ENCODE assay signal across 8 mouse cellular contexts in genomic region chr3:142490465-142490864, GRCm38 (mm10). TPM values are rescaled to one million over a fixed set of nuclear protein-coding genes. Genes with fewer than 3 reads are reported as not detected.
DNase-seq lines count a peak whose midpoint lies in the region; ATAC-seq and TF ChIP-seq lines count a peak whose summit lies in the region.

No protein-coding gene starts in this region.

- H3K4me2 ChIP-seq in limb, embryonic 11.5 days (ENCODE audit: low read depth, severe bottlenecking), result no peak overlapping the region
- no peak overlapping the region for H3K4me2 ChIP-seq in stomach, postnatal 0 days (replicated peaks; ENCODE audit: low read depth)

- no peak for ATAC-seq in limb, embryonic 11.5 days (ENCODE audit: insufficient number of reproducible peaks, low FRiP score, low TSS enrichment, low read depth)
- no peak for ATAC-seq in stomach, postnatal 0 days (ENCODE audit: low FRiP score, low TSS enrichment)

- H3K27ac ChIP-seq in limb, embryonic 11.5 days (replicated peaks; ENCODE audit: low read depth, low read length), result no peak overlapping the region
- H3K27ac ChIP-seq in stomach, postnatal 0 days (replicated peaks), result no peak overlapping the region

- H3K4me3 ChIP-seq in limb, embryonic 11.5 days (ENCODE audit: low read depth, low read length), result no peak overlapping the region
- no peak overlapping the region for H3K4me3 ChIP-seq in stomach, postnatal 0 days (ENCODE audit: low read depth, low read length)

- H3K36me3 ChIP-seq in limb, embryonic 11.5 days (ENCODE audit: control insufficient read depth, insufficient read depth, low read length), result no peaks in the 10 kb centered on the region
- no peaks in the 10 kb centered on the region for H3K36me3 ChIP-seq in stomach, postnatal 0 days (ENCODE audit: control insufficient read depth, insufficient read depth, low read length)

- no peaks in the 10 kb centered on the region for H3K27me3 ChIP-seq in limb, embryonic 11.5 days (ENCODE audit: control insufficient read depth, insufficient read depth, low read length)
- no peaks in the 10 kb centered on the region for H3K27me3 ChIP-seq in stomach, postnatal 0 days (ENCODE audit: control insufficient read depth, insufficient read depth, low read length)

- peak; percentile 98 for TF ChIP-seq CTCF in stomach, postnatal 0 days (IDR thresholded peaks at IDR 0.05; ENCODE audit: low read depth)

- H3K4me1 ChIP-seq in limb, embryonic 11.5 days (ENCODE audit: control insufficient read depth, insufficient read depth, low read length), result no peaks in the 10 kb centered on the region
- H3K4me1 ChIP-seq in stomach, postnatal 0 days (replicated peaks; ENCODE audit: control insufficient read depth, insufficient read depth), result no peaks in the 10 kb centered on the region

- DNase-seq in 3T3-L1 (ENCODE audit: low read depth, low spot score) (peak; percentile 90), NIH3T3 (ENCODE audit: low read depth) (peak; percentile 88)
- DNase-seq in cerebellum, postnatal 10 days, result peak; percentile 91 to 94
- DNase-seq in frontal cortex, postnatal 25 days (ENCODE audit: low spot score in 2 of 2), result peak; percentile 21 to 48
- DNase-seq in kidney, adult 8-10 months, result peak; percentile 49 to 78
- peak; percentile 71 for DNase-seq in limb, embryonic 11.5 days (ENCODE audit: low spot score)
- peak; percentile 84 for DNase-seq in naive thymus-derived CD4-positive, alpha-beta T cell, adult 2 months (ENCODE audit: low read depth)
- DNase-seq in stomach, postnatal 0 days (ENCODE audit: low spot score), result peak; percentile 73

- TF ChIP-seq EP300 in stomach, postnatal 0 days (optimal IDR thresholded peaks at IDR 0.05), result no peak

- H3K9me3 ChIP-seq in limb, embryonic 11.5 days (ENCODE audit: control insufficient read depth, low read length), result no peaks in the 10 kb centered on the region
- no peaks in the 10 kb centered on the region for H3K9me3 ChIP-seq in stomach, postnatal 0 days (ENCODE audit: control insufficient read depth, low read length)

- 58% methylated on average over 1 of the region's 1 CpGs for WGBS in limb, embryonic 11.5 days
- WGBS in stomach, postnatal 0 days, result 74% methylated on average over 1 of the region's 1 CpGs

- H3K9ac ChIP-seq in limb, embryonic 11.5 days (ENCODE audit: low read length), result no peak overlapping the region
- no peak overlapping the region for H3K9ac ChIP-seq in stomach, postnatal 0 days (ENCODE audit: low read length)

RNA-seq across cellular contexts. Expression of gene Gbp5, which starts 3.3 kb away (rescaled TPM):
- not detected in 2 replicates for polyA plus RNA-seq in limb, embryonic 11.5 days (2014; fragmentation: Nextera tagmentation; extraction: Ambion mirVana)
- 0.17 and 0.18 TPM in 2 replicates for polyA plus RNA-seq in stomach, postnatal 0 days (2015; fragmentation: Nextera tagmentation; extraction: Ambion mirVana)

RNA-seq across cellular contexts. Expression of gene Gbp7, which starts 39.7 kb away (rescaled TPM):
- 1.9 TPM in 2 replicates for polyA plus RNA-seq in limb, embryonic 11.5 days (2014; fragmentation: Nextera tagmentation; extraction: Ambion mirVana)
- polyA plus RNA-seq in stomach, postnatal 0 days (2015; fragmentation: Nextera tagmentation; extraction: Ambion mirVana), result 3.8 and 4.2 TPM in 2 replicates

Comparison
In these comparisons a context has a peak if more than half of its experiments do, and no peak if none do; other contexts are left out.
1. DNase-seq: peak in every context shown above with its lines; median percentile 92 in cerebellum, postnatal 10 days; 90 in 3T3-L1; 88 in NIH3T3; 84 in naive thymus-derived CD4-positive, alpha-beta T cell, adult 2 months; 73 in stomach, postnatal 0 days; 71 in limb, embryonic 11.5 days; 64 in kidney, adult 8-10 months; 34 in frontal cortex, postnatal 25 days.